Mouse (Mus musculus) spleen, adult 2 months (tissue): ENCODE measurements around the gene Dock8. TPM values are rescaled to one million over a fixed set of nuclear protein-coding genes. Genes with fewer than 3 reads are reported as not detected.
A peak's percentile ranks its signal among the peaks of the same experiment; 100 is the strongest.

ENCODE experiments used
- DNase-seq, 2 experiments: peaks; one replicate each; pipeline versions ENCODE4 v3.0.0 to v3.0.0-alpha.2; 2012 to 2021; ENCODE audit warnings: low spot score in 2 of 2, low read depth in 1 of 2
- H3K27ac ChIP-seq: fragments of 200-500 bp; 2 replicates; pipeline ENCODE4 v1.5.1; 2012; ENCODE audit warnings: low read length, inconsistent platforms; ENCODE audit not compliant: insufficient read depth
- H3K27me3 ChIP-seq: fragments of 200-500 bp; 2 replicates; pipeline ENCODE4 v1.6.1; 2012; ENCODE audit warnings: mild to moderate bottlenecking, moderate library complexity, low read length, inconsistent platforms; ENCODE audit not compliant: control insufficient read depth, insufficient read depth
- H3K36me3 ChIP-seq: fragments of 200-500 bp; 2 replicates; pipeline ENCODE4 v1.6.1; 2012; ENCODE audit warnings: mild to moderate bottlenecking, low read length, inconsistent platforms; ENCODE audit not compliant: control insufficient read depth, insufficient read depth
- H3K4me1 ChIP-seq: fragments of 200-500 bp; 2 replicates; pipeline ENCODE4 v1.6.1; 2011; ENCODE audit warnings: inconsistent platforms; ENCODE audit not compliant: control insufficient read depth, insufficient read depth, insufficient read length
- H3K4me3 ChIP-seq: fragments of 200-500 bp; 2 replicates; pipeline ENCODE4 v1.5.1; 2011; ENCODE audit warnings: mild to moderate bottlenecking, inconsistent platforms; ENCODE audit not compliant: insufficient read depth, insufficient read length; ENCODE audit errors: extremely low read depth
- CTCF ChIP-seq: fragments of 200-500 bp; IDR thresholded peaks from 2 replicates; pipeline ENCODE4 v1.5.1; 2011; ENCODE audit warnings: mild to moderate bottlenecking, inconsistent platforms; ENCODE audit not compliant: insufficient read depth, insufficient read length, insufficient replicate concordance; ENCODE audit errors: extremely low read depth
- POLR2A ChIP-seq: fragments of 200-500 bp; IDR thresholded peaks from 2 replicates; pipeline ENCODE4 v1.6.1; 2011; ENCODE audit warnings: low read depth, low read length, inconsistent platforms
- WGBS: fragments of 180-500 bp; shearing (Covaris S2); methylation state at CpG from one replicate; pipeline ENCODE4 v1.1.7; 2018; 5-methylcytosine and 5-hydroxymethylcytosine counted together
- polyA plus RNA-seq: library from polyadenylated mRNA; depleted of rRNA; stranded (reverse); fragments of >200 nt; gene quantifications from 2 replicates; pipeline ENCODE4 v1.2.3, GENCODE M21; 2012

Dock8 gene
- polyA plus RNA-seq, 1 experiment, result 36.6 TPM

DNA sequence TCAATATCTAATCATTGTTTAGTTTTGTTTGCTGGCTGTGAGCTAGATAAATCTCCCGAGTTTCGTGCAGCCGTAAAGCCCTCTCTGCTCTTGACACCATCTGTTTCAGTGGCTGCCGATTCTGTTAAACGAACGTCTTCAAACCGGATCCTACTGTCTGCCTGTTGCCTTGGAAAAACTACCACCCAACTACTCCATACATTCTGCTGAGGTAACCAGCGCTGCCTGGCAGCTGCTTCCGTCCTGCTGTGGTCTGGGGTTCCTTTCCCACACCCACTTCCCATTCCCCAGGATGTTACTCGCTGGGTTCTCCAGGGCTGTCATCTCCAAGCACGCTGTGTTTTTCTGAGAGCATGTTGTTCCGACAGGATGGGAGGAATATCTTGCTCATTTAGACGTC lies 123.7 kb downstream of the Dock8 start:
- H3K36me3 ChIP-seq, result peaks cover 69% of the 10 kb centered on the region
- DNase-seq, result no peak
- no peak overlapping the region for H3K27ac ChIP-seq
- WGBS, result 84% methylated on average over 13 of the region's 13 CpGs
- H3K4me1 ChIP-seq, result no peaks in the 10 kb centered on the region
- TF ChIP-seq CTCF, result no peak
- H3K4me3 ChIP-seq, result no peak overlapping the region
- H3K27me3 ChIP-seq, result no peaks in the 10 kb centered on the region

DNA sequence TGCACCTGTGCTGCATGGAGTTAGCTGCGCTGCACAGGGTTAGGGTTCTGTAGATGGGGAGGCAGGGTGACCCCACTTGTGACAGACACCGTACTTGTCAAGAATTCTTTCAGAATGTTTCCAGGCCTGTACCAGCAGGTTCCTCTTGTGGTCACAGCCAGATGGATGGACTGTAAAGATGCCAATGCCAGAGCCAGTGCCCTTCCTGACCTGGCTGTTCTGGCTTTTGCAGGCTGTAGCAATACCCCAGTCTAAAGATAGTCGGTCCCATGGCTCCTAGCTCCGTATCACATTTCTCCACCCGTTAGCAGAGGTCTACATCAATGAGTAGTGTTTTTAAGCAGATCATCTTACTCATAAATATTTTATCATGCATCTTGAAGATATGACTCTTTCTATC lies 124.1 kb downstream of the Dock8 start:
- H3K36me3 ChIP-seq, result peaks cover 68% of the 10 kb centered on the region
- no peaks in the 10 kb centered on the region for H3K4me1 ChIP-seq
- H3K27me3 ChIP-seq, result no peaks in the 10 kb centered on the region
- WGBS, result 91% methylated on average over 5 of the region's 5 CpGs
- no peak for TF ChIP-seq CTCF
- no peak for TF ChIP-seq POLR2A
- no peak overlapping the region for H3K4me3 ChIP-seq
- no peak for DNase-seq
- no peak overlapping the region for H3K27ac ChIP-seq

DNA sequence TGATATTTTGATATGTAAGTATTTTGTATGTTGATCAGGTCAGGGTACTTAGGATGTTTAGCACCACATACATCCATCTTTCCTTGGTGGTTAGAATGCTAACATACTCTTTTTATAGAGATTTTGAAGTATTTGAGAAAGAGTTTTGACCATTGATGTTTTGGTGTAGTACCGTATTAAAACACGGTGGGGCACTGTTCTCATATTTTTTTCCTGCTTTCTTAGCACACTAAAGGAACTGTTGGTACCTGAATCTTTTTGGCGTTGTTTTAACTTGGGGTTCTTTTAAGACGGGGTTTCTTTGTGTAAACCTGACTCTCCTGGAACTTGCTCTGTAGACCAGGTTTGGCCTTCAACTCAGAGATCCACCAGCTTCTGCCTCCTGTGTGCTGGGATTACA lies 133.0 kb downstream of the Dock8 start:
- H3K36me3 ChIP-seq, result peaks cover 54% of the 10 kb centered on the region
- no peak overlapping the region for H3K4me3 ChIP-seq
- TF ChIP-seq POLR2A (no peak), CTCF (no peak)
- no peaks in the 10 kb centered on the region for H3K27me3 ChIP-seq
- no peaks in the 10 kb centered on the region for H3K4me1 ChIP-seq
- H3K27ac ChIP-seq, result no peak overlapping the region
- DNase-seq, result no peak
- 61% methylated on average over 4 of the region's 4 CpGs for WGBS

DNA sequence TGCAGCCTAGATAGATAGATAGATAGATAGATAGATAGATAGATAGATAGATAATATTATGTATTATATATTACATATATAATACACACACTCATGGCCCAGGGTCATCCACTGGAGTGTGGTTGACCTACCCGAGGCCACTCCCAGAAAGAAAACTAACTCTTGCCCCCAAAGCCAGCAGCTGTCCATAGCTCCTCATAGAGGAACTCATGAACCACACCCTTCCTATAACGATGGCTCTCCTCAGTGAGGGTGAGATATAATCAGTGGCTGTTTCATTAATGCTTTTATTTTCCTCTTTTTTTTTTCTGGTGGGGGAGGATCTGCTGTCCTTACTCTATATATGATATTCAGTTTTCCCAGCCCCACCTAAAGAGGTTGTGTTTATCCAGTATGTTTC lies 134.6 kb downstream of the Dock8 start:
- H3K36me3 ChIP-seq, result peaks cover 52% of the 10 kb centered on the region
- whole genome bisulfite sequencing, result 77% methylated on average over 2 of the region's 2 CpGs
- H3K4me1 ChIP-seq, result no peaks in the 10 kb centered on the region; the same call in 1 of the 2 replicates
- H3K27ac ChIP-seq, result no peak overlapping the region
- no peaks in the 10 kb centered on the region for H3K27me3 ChIP-seq
- TF ChIP-seq POLR2A, result no peak
- no peak for TF ChIP-seq CTCF
- H3K4me3 ChIP-seq, result no peak overlapping the region
- DNase-seq, result no peak

DNA sequence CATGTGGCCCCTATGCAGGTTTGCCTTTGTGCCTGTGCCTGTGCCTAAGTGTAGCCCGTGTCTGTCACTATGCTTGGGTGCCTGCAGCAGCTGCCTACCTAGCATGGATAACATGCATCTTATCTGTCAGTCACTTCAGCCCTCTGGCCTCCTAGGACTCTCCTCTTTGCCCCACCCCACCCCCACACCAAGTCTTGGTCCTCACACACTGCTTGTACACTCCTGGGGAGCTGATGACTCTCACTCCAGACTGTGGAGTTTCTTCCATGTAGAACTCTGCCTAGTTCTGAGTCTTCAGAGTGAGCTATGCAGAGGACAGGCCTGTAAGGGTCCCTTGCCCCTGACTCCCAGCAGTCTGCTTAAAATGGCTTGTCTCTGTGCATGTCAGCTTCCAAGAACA lies 136.8 kb downstream of the Dock8 start:
- Histone ChIP-seq H3K27me3 (no peaks in the 10 kb centered on the region), H3K27ac (no peak overlapping the region), H3K4me3 (no peak overlapping the region), H3K4me1 (no peaks in the 10 kb centered on the region; the same call in 1 of the 2 replicates), H3K36me3 (peaks cover 59% of the 10 kb centered on the region)
- DNase-seq, result no peak
- no peak for TF ChIP-seq POLR2A
- TF ChIP-seq CTCF, result no peak
- WGBS, result 69% methylated on average over 1 of the region's 1 CpGs

DNA sequence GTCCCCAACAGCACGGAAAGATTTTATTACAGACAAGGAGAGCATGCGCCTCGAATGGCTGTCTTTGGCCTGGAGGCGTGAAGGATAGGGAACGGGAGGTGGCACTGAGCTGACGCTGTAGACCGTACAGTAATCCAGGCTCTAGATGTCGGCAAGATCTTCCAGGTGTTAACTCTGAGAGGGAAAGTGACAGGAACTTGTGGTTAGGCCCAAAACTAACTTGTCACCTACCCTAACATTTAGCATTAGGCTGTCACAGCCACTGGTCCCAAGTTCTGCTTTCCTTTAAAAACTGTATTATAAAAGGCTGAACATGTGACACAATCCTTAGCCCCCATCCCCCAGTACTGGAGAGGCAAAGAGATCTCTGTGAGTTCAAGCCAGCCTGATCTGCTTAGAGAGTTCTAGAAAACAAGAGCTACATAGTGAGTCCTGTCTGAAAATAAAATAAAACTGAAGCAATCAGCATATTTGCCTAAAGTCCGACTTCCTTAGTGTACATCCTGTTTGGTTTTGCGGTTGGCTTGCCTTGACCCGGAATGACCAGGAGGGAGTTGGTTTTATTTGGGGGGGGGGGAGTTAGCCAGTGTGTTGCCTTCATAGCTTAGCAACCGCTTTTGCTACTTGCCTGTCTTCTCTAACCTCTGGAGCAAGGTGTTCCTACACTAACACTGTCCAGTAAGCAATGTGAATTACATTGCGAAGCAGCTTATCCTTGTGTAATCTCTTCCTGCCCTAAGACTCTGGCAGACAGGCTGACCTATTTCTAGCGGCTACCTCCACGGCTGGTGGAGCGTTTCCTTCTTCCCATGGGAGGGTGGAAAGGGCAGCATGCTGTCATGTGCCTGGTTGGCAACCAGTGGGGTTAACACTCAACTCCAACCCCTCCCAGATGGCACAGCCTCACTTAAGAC lies 138.8 kb downstream of the Dock8 start:
- no peak overlapping the region for H3K4me3 ChIP-seq
- H3K27ac ChIP-seq, result peak overlapping the region; percentile 20
- H3K27me3 ChIP-seq, result no peaks in the 10 kb centered on the region
- H3K4me1 ChIP-seq, result no peaks in the 10 kb centered on the region; the same call in 1 of the 2 replicates
- peaks cover 64% of the 10 kb centered on the region for H3K36me3 ChIP-seq
- no peak for DNase-seq
- no peak for TF ChIP-seq POLR2A
- no peak for TF ChIP-seq CTCF
- WGBS, result 43% methylated on average over 16 of the region's 16 CpGs
